Mouse (Mus musculus): ENCODE data around the gene Rabgap1l.

DNA sequence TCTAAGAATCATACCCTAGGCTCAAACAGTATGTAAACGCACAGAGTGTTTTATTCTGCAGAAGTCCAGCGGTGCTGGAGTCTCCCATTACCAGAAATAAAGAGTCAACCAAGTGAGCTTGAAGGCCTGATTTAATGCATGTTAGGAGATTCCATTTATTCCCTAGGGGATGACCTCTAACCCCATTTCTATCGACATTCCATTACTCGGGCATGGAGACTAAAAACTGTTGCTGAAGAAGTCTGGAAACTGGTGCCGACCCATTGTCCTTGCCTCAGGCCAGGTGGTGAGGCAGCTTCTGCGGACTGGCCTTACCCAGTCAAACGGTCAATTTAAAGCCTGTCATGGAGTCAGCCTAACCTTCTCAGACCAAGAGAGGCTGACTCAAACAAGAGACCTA, 578.8 kb downstream of the Rabgap1l start:
- TF ChIP-seq CTCF (IDR thresholded peaks at IDR 0.05; ENCODE audit: insufficient read depth, low read length) (no peak), POLR2A (IDR thresholded peaks at IDR 0.05; ENCODE audit: borderline replicate concordance, extremely low read depth, low read depth, low read length) (no peak)
